ENCODE assay signal across 9 mouse cellular contexts in genomic region chr6:129451411-129452039, GRCm38 (mm10). TPM values are rescaled to one million over a fixed set of nuclear protein-coding genes. Genes with fewer than 3 reads are reported as not detected.
DNase-seq lines count a peak whose midpoint lies in the region; ATAC-seq and TF ChIP-seq lines count a peak whose summit lies in the region.
"Had no signal": no experiment of that assay in that cellular context is flagged by ENCODE, and none has a peak within 500 bp of the region (broad histone marks: within the 10 kb centered on the region; RNA-seq: fewer than 3 reads in every experiment).

Clec1a (minus strand) TSS chr6:129452000.

- ATAC-seq in forebrain, embryonic 16.5 days = 0 out of 2 replicates have a peak, but pooled peaks have one; percentile 33
- ATAC-seq in forebrain, embryonic 13.5 days = no peak
- ATAC-seq in stomach, embryonic 14.5 days (ENCODE audit: insufficient number of reproducible peaks, insufficient read depth, low FRiP score, low read depth) = no peak
- ATAC-seq in stomach, postnatal 0 days (ENCODE audit: low FRiP score, low TSS enrichment) = no peak
- peak; percentile 37; the same call in 1 of the 2 replicates for ATAC-seq in heart, embryonic 16.5 days (replicated peaks; ENCODE audit: extremely low read depth, insufficient read depth, low FRiP score)
- ATAC-seq in liver, postnatal 0 days = no peak
- ATAC-seq in stomach, embryonic 16.5 days (ENCODE audit: insufficient read depth, low FRiP score) = no peak

- H3K36me3 ChIP-seq in forebrain, embryonic 16.5 days (ENCODE audit: control insufficient read depth, insufficient read depth) = no peaks in the 10 kb centered on the region
- H3K36me3 ChIP-seq in forebrain, embryonic 13.5 days (ENCODE audit: poor library complexity, severe bottlenecking) = no peaks in the 10 kb centered on the region
- no peaks in the 10 kb centered on the region for H3K36me3 ChIP-seq in stomach, embryonic 14.5 days (ENCODE audit: control insufficient read depth, insufficient read depth, low read length)
- H3K36me3 ChIP-seq in stomach, postnatal 0 days (ENCODE audit: control insufficient read depth, insufficient read depth, low read length) = no peaks in the 10 kb centered on the region
- no peaks in the 10 kb centered on the region for H3K36me3 ChIP-seq in heart, embryonic 16.5 days (ENCODE audit: control insufficient read depth, insufficient read depth)
- H3K36me3 ChIP-seq in liver, postnatal 0 days (replicated peaks; ENCODE audit: insufficient read depth, low read length) = no peaks in the 10 kb centered on the region
- H3K36me3 ChIP-seq in stomach, embryonic 16.5 days (ENCODE audit: control insufficient read depth, insufficient read depth, low read length) = no peaks in the 10 kb centered on the region

- 60% methylated on average over 13 of the region's 13 CpGs for WGBS in forebrain, embryonic 16.5 days
- WGBS in forebrain, embryonic 13.5 days = 65% methylated on average over 13 of the region's 13 CpGs
- 57% methylated on average over 13 of the region's 13 CpGs for WGBS in stomach, embryonic 14.5 days
- WGBS in stomach, postnatal 0 days = 53% methylated on average over 13 of the region's 13 CpGs
- 53% methylated on average over 13 of the region's 13 CpGs for WGBS in heart, embryonic 16.5 days
- 48% methylated on average over 13 of the region's 13 CpGs for WGBS in liver, postnatal 0 days (ENCODE audit: insufficient replicate concordance)
- WGBS in stomach, embryonic 16.5 days = 55% methylated on average over 13 of the region's 13 CpGs

- DNase-seq in stomach, postnatal 0 days (ENCODE audit: low spot score) = no peak
- DNase-seq in liver, postnatal 0 days = peak; percentile 16
- no peak for DNase-seq in c-Kit-positive CD71-positive TER-119-positive erythroid progenitor cells, embryonic 14.5 days (ENCODE audit: low spot score)

- H3K27me3 ChIP-seq in forebrain, embryonic 16.5 days (replicated peaks; ENCODE audit: control insufficient read depth, insufficient read depth, low read length) = no peaks in the 10 kb centered on the region
- H3K27me3 ChIP-seq in forebrain, embryonic 13.5 days = no peaks in the 10 kb centered on the region
- H3K27me3 ChIP-seq in stomach, embryonic 14.5 days (ENCODE audit: control insufficient read depth, insufficient read depth, low read length) = no peaks in the 10 kb centered on the region
- no peaks in the 10 kb centered on the region for H3K27me3 ChIP-seq in stomach, postnatal 0 days (ENCODE audit: control insufficient read depth, insufficient read depth, low read length)
- H3K27me3 ChIP-seq in heart, embryonic 16.5 days (ENCODE audit: control insufficient read depth, insufficient read depth, low read length) = no peaks in the 10 kb centered on the region
- H3K27me3 ChIP-seq in liver, postnatal 0 days (ENCODE audit: insufficient read depth, low read length) = no peaks in the 10 kb centered on the region
- no peaks in the 10 kb centered on the region for H3K27me3 ChIP-seq in stomach, embryonic 16.5 days (ENCODE audit: control insufficient read depth, insufficient read depth, low read length)

- H3K4me3 ChIP-seq in forebrain, embryonic 16.5 days (replicated peaks; ENCODE audit: low read length) = no peak within 1 kb of the TSS
- no peak within 1 kb of the TSS for H3K4me3 ChIP-seq in forebrain, embryonic 13.5 days
- peak within 1 kb of the TSS; percentile 1; the same call in 1 of the 2 replicates for H3K4me3 ChIP-seq in stomach, embryonic 14.5 days (ENCODE audit: low read depth, low read length)
- no peak within 1 kb of the TSS; the same call in 1 of the 2 replicates for H3K4me3 ChIP-seq in stomach, postnatal 0 days (ENCODE audit: low read depth, low read length)
- H3K4me3 ChIP-seq in heart, embryonic 16.5 days (ENCODE audit: low read length) = peak within 1 kb of the TSS; percentile 23
- no peak within 1 kb of the TSS for H3K4me3 ChIP-seq in liver, postnatal 0 days (ENCODE audit: low read depth, low read length)
- no peak within 1 kb of the TSS for H3K4me3 ChIP-seq in stomach, embryonic 16.5 days (replicated peaks; ENCODE audit: low read length)
- H3K4me3 ChIP-seq: erythroblast, embryonic 14.5 days had no signal

- H3K4me2 ChIP-seq in forebrain, embryonic 16.5 days (ENCODE audit: low read length) = no peak within 1 kb of the TSS
- no peak within 1 kb of the TSS for H3K4me2 ChIP-seq in forebrain, embryonic 13.5 days
- H3K4me2 ChIP-seq in stomach, embryonic 14.5 days (replicated peaks; ENCODE audit: low read depth, low read length) = no peak within 1 kb of the TSS
- H3K4me2 ChIP-seq in stomach, postnatal 0 days (replicated peaks; ENCODE audit: low read depth) = no peak within 1 kb of the TSS; the same call in 1 of the 2 replicates
- H3K4me2 ChIP-seq in heart, embryonic 16.5 days (ENCODE audit: low read depth, low read length) = peak within 1 kb of the TSS; percentile 45; the same call in 1 of the 2 replicates
- H3K4me2 ChIP-seq in liver, postnatal 0 days (ENCODE audit: low read depth, low read length) = peak within 1 kb of the TSS; percentile 29; the same call in 1 of the 2 replicates
- peak within 1 kb of the TSS; percentile 19; the same call in 1 of the 2 replicates for H3K4me2 ChIP-seq in stomach, embryonic 16.5 days (ENCODE audit: low read depth, low read length)

- H3K4me1 ChIP-seq in forebrain, embryonic 16.5 days (replicated peaks; ENCODE audit: control insufficient read depth, insufficient read depth, low read length) = no peaks in the 10 kb centered on the region
- no peaks in the 10 kb centered on the region for H3K4me1 ChIP-seq in forebrain, embryonic 13.5 days
- no peaks in the 10 kb centered on the region for H3K4me1 ChIP-seq in stomach, embryonic 14.5 days (ENCODE audit: control insufficient read depth, insufficient read depth, low read length)
- no peaks in the 10 kb centered on the region for H3K4me1 ChIP-seq in stomach, postnatal 0 days (replicated peaks; ENCODE audit: control insufficient read depth, insufficient read depth)
- no peaks in the 10 kb centered on the region for H3K4me1 ChIP-seq in heart, embryonic 16.5 days (ENCODE audit: control insufficient read depth, insufficient read depth, low read length)
- no peaks in the 10 kb centered on the region; the same call in 1 of the 2 replicates for H3K4me1 ChIP-seq in liver, postnatal 0 days (ENCODE audit: insufficient read depth)
- H3K4me1 ChIP-seq in stomach, embryonic 16.5 days (ENCODE audit: control insufficient read depth, insufficient read depth, low read length) = no peaks in the 10 kb centered on the region

- TF ChIP-seq CTCF in stomach, postnatal 0 days (IDR thresholded peaks at IDR 0.05; ENCODE audit: low read depth) = no peak
- TF ChIP-seq CTCF in liver, postnatal 0 days (IDR thresholded peaks at IDR 0.05; ENCODE audit: low read depth) = no peak

- no peak for TF ChIP-seq EP300 in stomach, postnatal 0 days (optimal IDR thresholded peaks at IDR 0.05)
- no peak for TF ChIP-seq EP300 in liver, postnatal 0 days (IDR thresholded peaks at IDR 0.05; ENCODE audit: low read depth)

- H3K27ac ChIP-seq in forebrain, embryonic 16.5 days (ENCODE audit: low read length) = no peak within 1 kb of the TSS
- no peak within 1 kb of the TSS for H3K27ac ChIP-seq in forebrain, embryonic 13.5 days
- H3K27ac ChIP-seq in stomach, embryonic 14.5 days (ENCODE audit: low read length) = no peak within 1 kb of the TSS; the same call in 1 of the 2 replicates
- no peak within 1 kb of the TSS for H3K27ac ChIP-seq in stomach, postnatal 0 days (replicated peaks)
- peak within 1 kb of the TSS; percentile 41 for H3K27ac ChIP-seq in heart, embryonic 16.5 days (ENCODE audit: low read length)
- H3K27ac ChIP-seq in liver, postnatal 0 days (ENCODE audit: low read depth) = no peak within 1 kb of the TSS
- no peak within 1 kb of the TSS for H3K27ac ChIP-seq in stomach, embryonic 16.5 days (ENCODE audit: low read length)

- H3K9ac ChIP-seq in forebrain, embryonic 16.5 days (replicated peaks; ENCODE audit: low read depth, low read length) = no peak within 1 kb of the TSS
- H3K9ac ChIP-seq in forebrain, embryonic 13.5 days = no peak within 1 kb of the TSS
- H3K9ac ChIP-seq in stomach, embryonic 14.5 days (replicated peaks; ENCODE audit: low read depth, low read length) = no peak within 1 kb of the TSS
- H3K9ac ChIP-seq in stomach, postnatal 0 days (ENCODE audit: low read length) = no peak within 1 kb of the TSS
- peak within 1 kb of the TSS; percentile 25; the same call in 1 of the 2 replicates for H3K9ac ChIP-seq in heart, embryonic 16.5 days (ENCODE audit: low read length)
- H3K9ac ChIP-seq in liver, postnatal 0 days (replicated peaks) = no peak within 1 kb of the TSS
- no peak within 1 kb of the TSS for H3K9ac ChIP-seq in stomach, embryonic 16.5 days (ENCODE audit: low read length)

- H3K9me3 ChIP-seq in forebrain, embryonic 16.5 days (ENCODE audit: control insufficient read depth, low read length) = no peaks in the 10 kb centered on the region
- no peaks in the 10 kb centered on the region for H3K9me3 ChIP-seq in forebrain, embryonic 13.5 days (replicated peaks)
- no peaks in the 10 kb centered on the region for H3K9me3 ChIP-seq in stomach, embryonic 14.5 days (ENCODE audit: control insufficient read depth, low read depth, low read length)
- H3K9me3 ChIP-seq in stomach, postnatal 0 days (ENCODE audit: control insufficient read depth, low read length) = no peaks in the 10 kb centered on the region
- H3K9me3 ChIP-seq in heart, embryonic 16.5 days (replicated peaks; ENCODE audit: control insufficient read depth, low read length) = no peaks in the 10 kb centered on the region
- no peaks in the 10 kb centered on the region for H3K9me3 ChIP-seq in liver, postnatal 0 days (ENCODE audit: low read length)
- H3K9me3 ChIP-seq in stomach, embryonic 16.5 days (replicated peaks; ENCODE audit: control insufficient read depth, low read length) = no peaks in the 10 kb centered on the region

RNA-seq across cellular contexts. Expression of gene Clec1a, which starts in this region (rescaled TPM):
- 0.80 and 0.84 TPM in 2 replicates for polyA plus RNA-seq in forebrain, embryonic 16.5 days (2015; fragmentation: Nextera tagmentation; extraction: Ambion mirVana)
- 0.89 and 1.1 TPM in 2 replicates for polyA plus RNA-seq in forebrain, embryonic 13.5 days (2015; fragmentation: Nextera tagmentation; extraction: Ambion mirVana)
- polyA plus RNA-seq in stomach, embryonic 14.5 days (2014; fragmentation: Nextera tagmentation; extraction: Ambion mirVana) = 3.1 and 3.3 TPM in 2 replicates
- polyA plus RNA-seq in stomach, postnatal 0 days (2015; fragmentation: Nextera tagmentation; extraction: Ambion mirVana) = 0.85 and 1.2 TPM in 2 replicates
- 6.2 and 8.6 TPM in 2 replicates for polyA plus RNA-seq in heart, embryonic 16.5 days (2015; fragmentation: Nextera tagmentation; extraction: Ambion mirVana)
- polyA plus RNA-seq in liver, postnatal 0 days (2015; fragmentation: Nextera tagmentation; extraction: Ambion mirVana) = 0.65 and 1.0 TPM in 2 replicates
- polyA plus RNA-seq in stomach, embryonic 16.5 days (2015; fragmentation: Nextera tagmentation; extraction: Ambion mirVana) = 3.3 and 3.6 TPM in 2 replicates
- polyA plus RNA-seq: erythroblast, embryonic 14.5 days had no signal

Comparison
In these comparisons a context has a peak if more than half of its experiments do, and no peak if none do; other contexts are left out.
1. H3K4me2 ChIP-seq: peak in heart, embryonic 16.5 days (single experiment), liver, postnatal 0 days (single experiment) and stomach, embryonic 16.5 days (single experiment); none in forebrain, embryonic 16.5 days (single experiment), forebrain, embryonic 13.5 days (single experiment), stomach, embryonic 14.5 days (single experiment) and stomach, postnatal 0 days (single experiment).
2. H3K4me3 ChIP-seq: peak in stomach, embryonic 14.5 days (single experiment) and heart, embryonic 16.5 days (single experiment); none in forebrain, embryonic 16.5 days (single experiment), forebrain, embryonic 13.5 days (single experiment), stomach, postnatal 0 days (single experiment), liver, postnatal 0 days (single experiment) and stomach, embryonic 16.5 days (single experiment).
3. Peak in ATAC-seq in forebrain, embryonic 16.5 days; RNA of the gene not detected or under 1 TPM.